Mouse (Mus musculus) heart, embryonic 12.5 days (tissue): ENCODE data around the gene Slit3. TPM values are rescaled to one million over a fixed set of nuclear protein-coding genes. Genes with fewer than 3 reads are reported as not detected.

Source experiments
- ATAC-seq: fragments of 200-750 bp; cut with Nextera tagmentation; 2 replicates; pipeline ENCODE4 v1.8.0; 2017; ENCODE audit warnings: moderate TSS enrichment, moderate library complexity; ENCODE audit not compliant: insufficient number of reproducible peaks, low FRiP score
- H3K27ac ChIP-seq: fragments of 300-500 bp; sonication (generic); 2 replicates; pipeline ENCODE4 v1.5.1; 2016; ENCODE audit warnings: mild to moderate bottlenecking, moderate library complexity; ENCODE audit not compliant: poor library complexity, severe bottlenecking
- H3K27me3 ChIP-seq: fragments of 300-500 bp; sonication (generic); replicated peaks from 2 replicates; pipeline ENCODE4 v1.6.1; 2016; ENCODE audit warnings: mild to moderate bottlenecking, moderate library complexity
- H3K36me3 ChIP-seq: fragments of 300-500 bp; sonication (generic); 2 replicates; pipeline ENCODE4 v1.6.1; 2016; ENCODE audit warnings: mild to moderate bottlenecking, moderate library complexity
- H3K4me1 ChIP-seq: fragments of 300-500 bp; sonication (generic); replicated peaks from 2 replicates; pipeline ENCODE4 v1.6.1; 2016; ENCODE audit warnings: mild to moderate bottlenecking
- H3K4me2 ChIP-seq: fragments of 300-500 bp; sonication (generic); 2 replicates; pipeline ENCODE4 v1.6.1; 2016; ENCODE audit warnings: mild to moderate bottlenecking, moderate library complexity
- H3K4me3 ChIP-seq: fragments of 300-500 bp; sonication (generic); 2 replicates; pipeline ENCODE4 v1.5.1; 2016; ENCODE audit warnings: mild to moderate bottlenecking
- H3K9ac ChIP-seq: fragments of 300-500 bp; sonication (generic); 2 replicates; pipeline ENCODE4 v1.6.1; 2016; ENCODE audit warnings: mild to moderate bottlenecking, moderate library complexity
- H3K9me3 ChIP-seq: fragments of 300-500 bp; sonication (generic); replicated peaks from 2 replicates; pipeline ENCODE4 v1.6.1; 2016; ENCODE audit warnings: mild to moderate bottlenecking, moderate library complexity
- WGBS: fragments of 180-500 bp; shearing (Covaris S2); methylation state at CpG from one replicate; pipeline ENCODE4 v1.1.7; 2016; 5-methylcytosine and 5-hydroxymethylcytosine counted together
- polyA plus RNA-seq: library from polyadenylated mRNA; unstranded; fragments of >200 nt; fragmentation: Nextera tagmentation; extraction: Ambion mirVana; gene quantifications from 2 replicates; pipeline ENCODE4 v1.2.1, GENCODE M21; 2016

Gene Slit3
- polyA plus RNA-seq, 1 experiment from 2014 or later: 17.4 TPM

DNA sequence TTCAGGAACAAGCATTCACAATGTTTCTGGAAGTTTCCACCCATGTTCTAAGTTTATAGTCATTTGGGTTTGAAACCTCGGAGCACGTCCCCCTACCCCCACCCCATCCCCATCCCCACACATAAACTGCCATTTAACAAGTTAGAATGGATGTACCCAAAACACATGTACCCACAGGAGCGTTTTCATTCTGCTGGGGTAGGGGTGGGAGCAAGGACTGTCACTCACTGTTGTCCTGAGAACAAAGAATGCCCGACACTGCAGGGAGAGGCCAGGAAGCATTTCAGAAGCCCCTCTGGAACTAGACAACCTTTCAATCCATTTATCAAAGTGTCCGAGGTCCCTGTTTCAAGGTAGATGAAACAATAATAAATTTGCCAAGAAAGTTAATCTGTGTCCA is 383.0 kb downstream of the Slit3 start:
- no peaks in the 10 kb centered on the region for H3K27me3 ChIP-seq
- H3K27ac ChIP-seq: no peak overlapping the region
- H3K9ac ChIP-seq: no peak overlapping the region
- H3K36me3 ChIP-seq: no peaks in the 10 kb centered on the region
- no peak overlapping the region for H3K4me2 ChIP-seq
- H3K4me3 ChIP-seq: no peak overlapping the region
- ATAC-seq: no peak
- 56% methylated on average over 5 of the region's 5 CpGs for WGBS
- H3K9me3 ChIP-seq: no peaks in the 10 kb centered on the region
- H3K4me1 ChIP-seq: peaks cover 28% of the 10 kb centered on the region

DNA sequence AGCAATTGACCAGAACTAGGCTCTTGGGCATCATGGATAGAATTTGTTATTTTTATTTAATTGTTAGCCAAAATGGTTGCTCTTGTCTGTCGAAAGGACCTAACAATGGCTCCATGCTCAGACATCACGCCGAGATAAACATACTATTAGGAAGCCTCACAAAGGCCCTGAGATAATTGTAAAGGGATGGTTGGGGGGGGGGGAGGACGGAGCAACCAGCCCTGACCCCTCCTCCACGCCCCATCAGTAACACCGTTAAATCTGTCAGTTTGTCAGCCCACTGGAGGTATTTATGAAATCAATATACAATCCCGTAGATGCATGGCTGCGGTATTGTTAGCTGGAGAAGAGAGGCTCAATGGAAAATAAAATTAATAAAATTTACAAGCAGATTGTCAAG is 383.9 kb downstream of the Slit3 start:
- 61% methylated on average over 8 of the region's 8 CpGs for WGBS
- Histone ChIP-seq H3K36me3 (no peaks in the 10 kb centered on the region), H3K27me3 (no peaks in the 10 kb centered on the region), H3K4me1 (peaks cover 28% of the 10 kb centered on the region), H3K4me3 (no peak overlapping the region), H3K9me3 (no peaks in the 10 kb centered on the region), H3K27ac (no peak overlapping the region), H3K4me2 (no peak overlapping the region), H3K9ac (no peak overlapping the region)
- ATAC-seq: no peak

DNA sequence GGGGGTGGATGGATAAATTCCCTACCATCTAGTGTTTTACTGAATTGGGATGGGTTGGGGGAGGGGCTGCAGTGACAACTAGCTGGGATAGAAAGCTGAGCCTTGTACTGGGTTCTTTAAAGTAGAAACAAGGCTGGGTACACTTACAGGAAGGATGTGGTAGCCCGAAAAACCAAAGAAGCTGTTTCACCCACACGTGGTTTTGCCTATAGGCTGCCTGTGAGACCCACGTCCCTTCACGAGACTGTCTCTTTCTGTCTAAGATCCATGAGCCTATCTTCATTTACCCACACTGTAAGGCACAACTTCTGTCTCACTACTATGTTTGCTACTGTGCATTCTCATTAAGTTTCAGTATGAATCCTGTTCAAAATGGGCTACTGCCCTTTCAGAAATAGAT is 384.3 kb downstream of the Slit3 start:
- no peak for ATAC-seq
- H3K4me1 ChIP-seq: peaks cover 28% of the 10 kb centered on the region
- WGBS: 65% methylated on average over 4 of the region's 4 CpGs

GRCm38 (mm10) chr11:35505817-35506216 is 384.8 kb downstream of the Slit3 start:
- H3K27ac ChIP-seq: no peak overlapping the region
- no peaks in the 10 kb centered on the region for H3K36me3 ChIP-seq
- H3K9ac ChIP-seq: no peak overlapping the region
- no peak for ATAC-seq
- peaks cover 28% of the 10 kb centered on the region for H3K4me1 ChIP-seq
- no peaks in the 10 kb centered on the region for H3K27me3 ChIP-seq
- no peak overlapping the region for H3K4me3 ChIP-seq
- H3K9me3 ChIP-seq: no peaks in the 10 kb centered on the region
- WGBS: 23% methylated on average over 9 of the region's 9 CpGs
- no peak overlapping the region for H3K4me2 ChIP-seq

More for the DNA sequence above, 384.3 kb downstream of the Slit3 start:
- Histone ChIP-seq H3K4me2 (no peak overlapping the region), H3K9me3 (no peaks in the 10 kb centered on the region), H3K36me3 (no peaks in the 10 kb centered on the region), H3K27ac (no peak overlapping the region), H3K27me3 (no peaks in the 10 kb centered on the region), H3K9ac (no peak overlapping the region), H3K4me3 (no peak overlapping the region)

GRCm38 (mm10) chr11:35507781-35508390 is 386.9 kb downstream of the Slit3 start:
- WGBS: 22% methylated on average over 9 of the region's 9 CpGs
- Histone ChIP-seq H3K9ac (no peak overlapping the region), H3K36me3 (no peaks in the 10 kb centered on the region), H3K27ac (no peak overlapping the region), H3K9me3 (no peaks in the 10 kb centered on the region), H3K4me2 (no peak overlapping the region), H3K4me3 (no peak overlapping the region), H3K27me3 (no peaks in the 10 kb centered on the region), H3K4me1 (peaks cover 21% of the 10 kb centered on the region)
- peak; percentile 29; the same call in 1 of the 2 replicates for ATAC-seq

- no peak for ATAC-seq
- WGBS: 21% methylated on average over 4 of the region's 4 CpGs
- Histone ChIP-seq H3K4me1 (peaks cover 6% of the 10 kb centered on the region), H3K36me3 (no peaks in the 10 kb centered on the region), H3K9ac (no peak overlapping the region), H3K4me3 (no peak overlapping the region), H3K27ac (no peak overlapping the region), H3K27me3 (no peaks in the 10 kb centered on the region), H3K4me2 (no peak overlapping the region), H3K9me3 (no peaks in the 10 kb centered on the region)
Observed at GRCm38 (mm10) chr11:35512686-35513085, 391.7 kb downstream of the Slit3 start.

- Histone ChIP-seq H3K9ac (no peak overlapping the region), H3K9me3 (no peaks in the 10 kb centered on the region), H3K4me2 (no peak overlapping the region), H3K36me3 (no peaks in the 10 kb centered on the region), H3K27me3 (no peaks in the 10 kb centered on the region), H3K27ac (no peak overlapping the region), H3K4me1 (no peaks in the 10 kb centered on the region), H3K4me3 (no peak overlapping the region)
- ATAC-seq: no peak
- WGBS: 58% methylated on average over 6 of the region's 6 CpGs
Observed at GRCm38 (mm10) chr11:35513343-35513742, 392.3 kb downstream of the Slit3 start.

- H3K4me1 ChIP-seq: no peaks in the 10 kb centered on the region; the same call in 1 of the 2 replicates
- 49% methylated on average over 10 of the region's 10 CpGs for WGBS
- no peaks in the 10 kb centered on the region for H3K27me3 ChIP-seq
- no peak overlapping the region for H3K4me3 ChIP-seq
- no peak overlapping the region for H3K9ac ChIP-seq
- no peak overlapping the region for H3K4me2 ChIP-seq
- H3K9me3 ChIP-seq: no peaks in the 10 kb centered on the region
- no peak for ATAC-seq
- H3K27ac ChIP-seq: no peak overlapping the region
- no peaks in the 10 kb centered on the region for H3K36me3 ChIP-seq
Observed at GRCm38 (mm10) chr11:35522802-35523452, 401.9 kb downstream of the Slit3 start.

DNA sequence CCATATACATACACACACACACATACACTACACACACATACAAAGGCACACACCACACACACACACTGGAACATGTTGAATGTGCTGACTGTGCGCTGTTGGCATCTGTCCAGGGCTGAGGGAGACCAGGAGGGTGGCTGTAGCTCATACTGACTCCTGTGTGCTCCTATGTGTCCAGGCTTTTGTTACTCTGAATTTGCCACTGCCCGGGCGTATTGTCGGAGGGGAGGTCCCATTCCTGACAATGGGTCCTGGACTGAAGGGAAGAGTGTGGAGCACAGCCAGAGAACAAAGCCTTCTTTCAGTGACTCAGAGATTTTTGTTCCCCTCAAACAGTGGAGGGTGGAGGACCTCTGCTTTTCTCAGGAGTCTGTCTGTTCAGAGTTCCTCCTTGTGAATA is 402.7 kb downstream of the Slit3 start:
- 81% methylated on average over 4 of the region's 4 CpGs for WGBS
- H3K27ac ChIP-seq: no peak overlapping the region
- H3K4me3 ChIP-seq: no peak overlapping the region
- H3K36me3 ChIP-seq: no peaks in the 10 kb centered on the region
- H3K9me3 ChIP-seq: no peaks in the 10 kb centered on the region
- no peaks in the 10 kb centered on the region; the same call in 1 of the 2 replicates for H3K4me1 ChIP-seq
- no peaks in the 10 kb centered on the region for H3K27me3 ChIP-seq
- no peak overlapping the region for H3K9ac ChIP-seq
- ATAC-seq: no peak
- H3K4me2 ChIP-seq: no peak overlapping the region

- H3K9me3 ChIP-seq: no peaks in the 10 kb centered on the region
- H3K4me3 ChIP-seq: no peak overlapping the region
- no peak for ATAC-seq
- H3K27me3 ChIP-seq: no peaks in the 10 kb centered on the region
- H3K27ac ChIP-seq: no peak overlapping the region
- H3K36me3 ChIP-seq: no peaks in the 10 kb centered on the region
- H3K4me2 ChIP-seq: no peak overlapping the region
- no peak overlapping the region for H3K9ac ChIP-seq
- no peaks in the 10 kb centered on the region; the same call in 1 of the 2 replicates for H3K4me1 ChIP-seq
- 64% methylated on average over 9 of the region's 9 CpGs for WGBS
Observed at GRCm38 (mm10) chr11:35526219-35526762, 405.3 kb downstream of the Slit3 start.

GRCm38 (mm10) chr11:35527816-35528462 is 406.9 kb downstream of the Slit3 start:
- Histone ChIP-seq H3K4me3 (no peak overlapping the region), H3K27me3 (no peaks in the 10 kb centered on the region), H3K9me3 (no peaks in the 10 kb centered on the region), H3K9ac (no peak overlapping the region), H3K4me1 (peaks cover 7% of the 10 kb centered on the region), H3K36me3 (no peaks in the 10 kb centered on the region), H3K4me2 (no peak overlapping the region), H3K27ac (no peak overlapping the region)
- ATAC-seq: no peak
- WGBS: 79% methylated on average over 7 of the region's 7 CpGs
